ENCODE assay signal across 25 mouse cellular contexts in genomic region chr8:90182807-90183206, GRCm38 (mm10).
"Had no signal": no experiment of that assay in that cellular context is flagged by ENCODE, and none has a peak within 500 bp of the region (broad histone marks: within the 10 kb centered on the region; RNA-seq: fewer than 3 reads in every experiment).

No protein-coding gene starts in this region.

- H3K4me3 ChIP-seq: gastrocnemius, adult 2 months; heart, embryonic 10.5 days; heart, embryonic 13.5 days; heart, embryonic 15.5 days; hindbrain, embryonic 13.5 days; hindbrain, embryonic 15.5 days; kidney, embryonic 15.5 days; limb, embryonic 13.5 days; limb, embryonic 15.5 days had no signal

- H3K9ac ChIP-seq: heart, embryonic 13.5 days; heart, embryonic 15.5 days; hindbrain, embryonic 13.5 days; hindbrain, embryonic 15.5 days; kidney, embryonic 15.5 days; limb, embryonic 13.5 days; limb, embryonic 15.5 days had no signal

- H3K36me3 ChIP-seq: heart, embryonic 10.5 days; heart, embryonic 13.5 days; heart, embryonic 15.5 days; hindbrain, embryonic 13.5 days; hindbrain, embryonic 15.5 days; kidney, embryonic 15.5 days; limb, embryonic 13.5 days; limb, embryonic 15.5 days had no signal

- ATAC-seq: hindbrain, postnatal 0 days; intestine, embryonic 16.5 days had no signal

- H3K4me1 ChIP-seq: heart, embryonic 10.5 days; heart, embryonic 13.5 days; heart, embryonic 15.5 days; hindbrain, embryonic 15.5 days; kidney, embryonic 15.5 days; limb, embryonic 13.5 days; limb, embryonic 15.5 days had no signal

- H3K27me3 ChIP-seq: heart, embryonic 13.5 days; heart, embryonic 15.5 days; hindbrain, embryonic 13.5 days; hindbrain, embryonic 15.5 days; kidney, embryonic 15.5 days; limb, embryonic 13.5 days; limb, embryonic 15.5 days had no signal

- H3K9me3 ChIP-seq: heart, embryonic 10.5 days; heart, embryonic 13.5 days; heart, embryonic 15.5 days; hindbrain, embryonic 13.5 days; hindbrain, embryonic 15.5 days; kidney, embryonic 15.5 days; limb, embryonic 13.5 days; limb, embryonic 15.5 days had no signal

- H3K27ac ChIP-seq: gastrocnemius, adult 2 months; heart, embryonic 10.5 days; heart, embryonic 13.5 days; heart, embryonic 15.5 days; hindbrain, embryonic 13.5 days; hindbrain, embryonic 15.5 days; hindbrain, postnatal 0 days; kidney, embryonic 15.5 days; kidney, postnatal 0 days; limb, embryonic 13.5 days; limb, embryonic 15.5 days had no signal

- DNase-seq: gastrocnemius, adult 2 months; gastrocnemius, postnatal 10 days; gastrocnemius, postnatal 25 days; heart, adult 18-20 months; heart, postnatal 14 days; heart, postnatal 36 days; kidney, adult 11 months; kidney, adult 2 months; kidney, adult 9 months; kidney, postnatal 14 days; kidney, postnatal 36 days; layer of hippocampus, adult 9-11 months; layer of hippocampus, postnatal 36 days; left cerebral cortex, postnatal 4 days had no signal

- H3K4me2 ChIP-seq: heart, embryonic 13.5 days; heart, embryonic 15.5 days; hindbrain, embryonic 13.5 days; hindbrain, embryonic 15.5 days; kidney, embryonic 15.5 days; limb, embryonic 13.5 days; limb, embryonic 15.5 days had no signal
